Mouse (Mus musculus) gonadal fat pad, adult 2 months (tissue): ENCODE measurements around the gene Ppp1r9b. TPM values are rescaled to one million over a fixed set of nuclear protein-coding genes. Genes with fewer than 3 reads are reported as not detected.
"Not testable (repeated sequence)": the region's sequence is repeated elsewhere in the genome, so short reads cannot be mapped to it uniquely, and the experiment has no call there.

Experiments used
- DNase-seq: peaks from one replicate; pipeline ENCODE4 v3.0.0-alpha.2; 2012; ENCODE audit warnings: low read depth
- polyA plus RNA-seq: library from polyadenylated mRNA; depleted of rRNA; stranded (reverse); fragments of >200 nt; gene quantifications from 2 replicates; pipeline ENCODE4 v1.2.3, GENCODE M21; 2012

The Ppp1r9b gene
- polyA plus RNA-seq, 1 experiment, result 34.4 TPM

GRCm38 (mm10) chr11:94998041-94998531 is 7.3 kb downstream of the Ppp1r9b start:
- DNase-seq, result no peak

- no peak for DNase-seq
Measured at GRCm38 (mm10) chr11:95000128-95000527, 9.3 kb downstream of the Ppp1r9b start.

- DNase-seq, result no peak
Measured at GRCm38 (mm10) chr11:95000548-95000947, 9.7 kb downstream of the Ppp1r9b start.

GRCm38 (mm10) chr11:95001058-95001457 is 10.2 kb downstream of the Ppp1r9b start:
- DNase-seq, result no peak

- DNase-seq, result no peak
Measured at GRCm38 (mm10) chr11:95001584-95002347, 10.9 kb downstream of the Ppp1r9b start.

- DNase-seq, result no peak
Measured at GRCm38 (mm10) chr11:95002705-95003104, 11.9 kb downstream of the Ppp1r9b start.

GRCm38 (mm10) chr11:95004136-95004936 is 13.5 kb downstream of the Ppp1r9b start:
- DNase-seq, result no peak

- no peak for DNase-seq
Measured at GRCm38 (mm10) chr11:95004937-95005198, 14.0 kb downstream of the Ppp1r9b start.

- DNase-seq, result no peak
Measured at GRCm38 (mm10) chr11:95006038-95006437, 15.2 kb downstream of the Ppp1r9b start.

- no peak for DNase-seq
Measured at GRCm38 (mm10) chr11:95006525-95007219, 15.8 kb downstream of the Ppp1r9b start.

GRCm38 (mm10) chr11:95007418-95007817 is 16.6 kb downstream of the Ppp1r9b start:
- no peak for DNase-seq

- no peak for DNase-seq
Measured at GRCm38 (mm10) chr11:95008661-95009628, 18.1 kb downstream of the Ppp1r9b start.

- no peak for DNase-seq
Measured at GRCm38 (mm10) chr11:95009629-95010014, 18.8 kb downstream of the Ppp1r9b start, which contains the start of gene Samd14. TSS of gene Samd14 (plus strand) at chr11:95009879.

- DNase-seq, result no peak
Measured at GRCm38 (mm10) chr11:95010141-95010739, 19.4 kb downstream of the Ppp1r9b start.

- not testable (repeated sequence) for DNase-seq
Measured at GRCm38 (mm10) chr11:95010841-95011403, 20.1 kb downstream of the Ppp1r9b start.

- no peak for DNase-seq
Measured at GRCm38 (mm10) chr11:95011416-95011815, 20.6 kb downstream of the Ppp1r9b start.

- DNase-seq, result no peak
Measured at GRCm38 (mm10) chr11:95012075-95012474, 21.2 kb downstream of the Ppp1r9b start.

- DNase-seq, result no peak
Measured at GRCm38 (mm10) chr11:95012487-95012886, 21.7 kb downstream of the Ppp1r9b start.

- DNase-seq, result no peak
Measured at GRCm38 (mm10) chr11:95015484-95015883, 24.6 kb downstream of the Ppp1r9b start.

- no peak for DNase-seq
Measured at GRCm38 (mm10) chr11:95022237-95022992, 31.6 kb downstream of the Ppp1r9b start.
